Mouse (Mus musculus) large intestine, adult 2 months (tissue): ENCODE measurements around the gene Zfp275. TPM values are rescaled to one million over a fixed set of nuclear protein-coding genes. Genes with fewer than 3 reads are reported as not detected.

ENCODE experiments used
- DNase-seq: peaks from one replicate; pipeline ENCODE4 v3.0.0-alpha.2; 2012; ENCODE audit warnings: low read depth, low spot score
- WGBS: fragments of 180-500 bp; shearing (Covaris S2); methylation state at CpG from one replicate; pipeline ENCODE4 v1.1.7; 2018; 5-methylcytosine and 5-hydroxymethylcytosine counted together
- polyA plus RNA-seq: library from polyadenylated mRNA; depleted of rRNA; stranded (reverse); fragments of >200 nt; gene quantifications from 2 replicates; pipeline ENCODE4 v1.2.3, GENCODE M21; 2012; rRNA removed

Zfp275 gene
- polyA plus RNA-seq, 1 experiment, result 3.0 TPM

- DNase-seq, result no peak
- 87% methylated on average over 20 of the region's 20 CpGs for WGBS
Observed at GRCm38 (mm10) chrX:73400951-73401350, 58.5 kb downstream of the Zfp275 start.

DNA sequence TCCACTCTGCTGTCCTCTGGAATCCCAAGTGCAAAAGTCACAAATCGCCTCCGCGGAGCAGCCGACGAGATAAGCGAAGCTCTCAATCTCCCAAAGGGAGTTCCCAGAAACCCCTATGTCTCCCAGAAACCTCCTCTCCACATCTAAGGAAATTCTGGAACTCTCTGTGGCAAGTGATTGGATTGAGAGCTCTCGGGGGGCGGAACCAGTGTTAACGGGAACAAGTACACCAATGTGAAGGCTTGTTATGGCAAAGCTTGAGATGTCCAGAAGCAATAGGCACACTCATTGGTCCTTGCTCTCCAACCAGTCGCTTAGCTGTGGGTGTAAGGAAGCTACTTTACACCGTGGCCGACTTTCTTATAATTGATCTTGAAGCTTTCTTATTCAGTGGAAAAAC, 59.2 kb downstream of the Zfp275 start:
- 95% methylated on average over 12 of the region's 12 CpGs for WGBS
- no peak for DNase-seq

Other genes starting within 250 kb of the Zfp275 start
- gene Xlr3a, start 245.5 kb upstream of the Zfp275 start, polyA plus RNA-seq, result 0.55 and 0.92 TPM in 2 replicates
- gene Gm14685, start 225.6 kb upstream of the Zfp275 start, polyA plus RNA-seq, result 0.05 and 0.10 TPM in 2 replicates
- 0.07 TPM in 1 of 2 replicates, not detected in the other for gene Xlr5b, start 193.8 kb upstream of the Zfp275 start, polyA plus RNA-seq
- not detected in 2 replicates for gene DXBay18, start 193.2 kb upstream of the Zfp275 start, polyA plus RNA-seq
- not detected in 2 replicates for gene Spin2d, start 165.6 kb upstream of the Zfp275 start, polyA plus RNA-seq
- 0.22 TPM in 1 of 2 replicates, not detected in the other for gene Xlr3b, start 150.4 kb upstream of the Zfp275 start, polyA plus RNA-seq
- gene Xlr4b, start 128.3 kb upstream of the Zfp275 start, polyA plus RNA-seq, result 0.47 and 0.99 TPM in 2 replicates
- 7.2 and 7.7 TPM in 2 replicates for gene F8a, start 114.3 kb upstream of the Zfp275 start, polyA plus RNA-seq
- gene Xlr4c, start 99.5 kb upstream of the Zfp275 start, polyA plus RNA-seq, result 0.41 and 0.74 TPM in 2 replicates
- not detected in 2 replicates for gene Xlr3c, start 77.2 kb upstream of the Zfp275 start, polyA plus RNA-seq
- gene Xlr5a, start 49.6 kb upstream of the Zfp275 start, polyA plus RNA-seq, result not detected in 2 replicates
- gene Xlr5c, start 49.6 kb upstream of the Zfp275 start, polyA plus RNA-seq, result not detected in 2 replicates
- not detected in 2 replicates for gene Gm45015, start 5.8 kb upstream of the Zfp275 start, polyA plus RNA-seq
- 0.07 TPM in 1 of 2 replicates, not detected in the other for gene Gm18336, start 56.1 kb downstream of the Zfp275 start, polyA plus RNA-seq
- gene Zfp92, start 68.5 kb downstream of the Zfp275 start, polyA plus RNA-seq, result 0.27 and 1.3 TPM in 2 replicates
- gene Trex2, start 92.7 kb downstream of the Zfp275 start, polyA plus RNA-seq, result 2.5 and 7.0 TPM in 2 replicates
- gene Haus7, start 116.4 kb downstream of the Zfp275 start, polyA plus RNA-seq, result 16.3 and 18.2 TPM in 2 replicates
- gene Bgn, start 141.0 kb downstream of the Zfp275 start, polyA plus RNA-seq, result 124 and 157 TPM in 2 replicates
- gene Atp2b3, start 160.5 kb downstream of the Zfp275 start, polyA plus RNA-seq, result 0.15 and 0.16 TPM in 2 replicates